Mouse (Mus musculus) central nervous system, embryonic 18 days (tissue): Measurements from ENCODE around the gene Fam205a1. TPM values are rescaled to one million over a fixed set of nuclear protein-coding genes. Genes with fewer than 3 reads are reported as not detected.

Experiments used
- polyA plus RNA-seq: library from polyadenylated mRNA; depleted of rRNA; stranded (reverse); fragments of >200 nt; gene quantifications from 2 replicates; pipeline ENCODE4 v1.2.3, GENCODE M21; 2012; rRNA removed

Gene Fam205a1
- 0.01 and 0.03 TPM in 2 replicates for polyA plus RNA-seq

DNA sequence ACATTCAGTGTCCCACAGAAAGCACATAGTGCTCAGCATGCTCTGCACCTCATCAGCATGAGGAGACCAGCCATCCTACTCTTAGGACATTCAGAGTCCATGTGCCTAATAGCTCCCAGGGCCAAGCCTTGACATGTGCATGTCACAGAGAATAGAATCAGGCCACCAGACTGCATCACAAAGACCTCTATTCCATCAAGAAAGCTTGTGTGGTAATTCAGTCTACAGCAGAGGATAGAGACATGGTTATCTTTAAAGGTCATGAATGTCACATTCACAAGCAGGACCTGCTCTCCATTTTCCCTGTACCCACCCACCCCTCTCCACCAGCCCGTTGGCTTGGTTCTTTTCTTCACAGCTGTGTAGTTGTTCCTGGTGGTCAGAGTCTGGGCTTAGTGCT is at the start of gene Fam205a1:
Gene Fam205a1 (minus strand): TSS at position 101 of the 400 bp plus-strand sequence.

DNA sequence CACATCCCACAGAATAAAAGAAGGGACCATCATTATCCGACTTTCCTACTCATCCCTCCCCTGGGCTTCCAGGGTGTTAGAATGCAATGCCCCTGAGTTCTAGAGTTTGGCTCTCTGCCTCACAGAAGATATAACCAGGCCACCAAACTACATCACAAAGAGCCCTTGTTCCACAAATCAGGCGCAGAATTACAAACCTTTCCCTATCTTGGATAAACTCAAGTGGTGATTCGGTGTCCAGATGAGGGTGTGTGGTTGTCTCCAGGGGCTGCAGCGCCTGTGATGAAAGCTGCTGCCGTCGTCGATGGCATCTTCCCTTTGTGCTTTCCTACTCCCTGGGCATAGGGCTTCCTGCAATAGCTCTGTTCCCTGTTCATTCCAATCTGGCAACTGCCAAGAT is 20.4 kb upstream of the Fam205a1 start, which contains the start of gene Fam205c:
Gene Fam205c (minus strand): TSS at position 101 of the 400 bp plus-strand sequence.

DNA sequence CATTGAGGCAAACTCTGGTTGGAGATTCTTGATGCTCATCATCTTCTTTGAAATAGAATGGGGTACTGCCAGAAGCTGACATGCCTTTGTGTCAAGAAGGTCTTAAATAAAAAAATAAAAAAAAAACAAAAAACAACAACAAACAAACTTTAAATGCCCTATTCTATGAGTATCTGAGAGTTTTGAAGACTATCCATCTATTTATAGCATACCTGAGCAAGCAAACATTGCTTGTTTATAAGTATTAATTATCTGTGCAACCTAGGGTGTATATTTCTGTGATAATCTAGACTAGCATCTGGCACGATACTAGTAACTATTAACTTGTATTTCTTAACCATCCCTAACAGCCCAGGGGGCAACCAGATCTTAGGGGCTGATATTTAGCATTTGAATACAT is 3.0 kb upstream of the Fam205a1 start, which contains the start of gene Gm12394:
Gene Gm12394 (minus strand): TSS at position 101 of the 400 bp plus-strand sequence.

Other genes with a start within 250 kb of the Fam205a1 start
- not detected in 2 replicates for gene Gm10591, start 241.7 kb downstream of the Fam205a1 start, polyA plus RNA-seq
- 0.24 TPM in 1 of 2 replicates, not detected in the other for gene Gm2564, start 224.2 kb downstream of the Fam205a1 start, polyA plus RNA-seq
- 1.7 and 3.6 TPM in 2 replicates for gene Ccl27b, start 198.6 kb downstream of the Fam205a1 start, polyA plus RNA-seq
- 0.05 and 0.11 TPM in 2 replicates for gene Il11ra2, start 192.0 kb downstream of the Fam205a1 start, polyA plus RNA-seq
- 0.17 and 0.22 TPM in 2 replicates for gene 4930578G10Rik, start 118.3 kb downstream of the Fam205a1 start, polyA plus RNA-seq
- 0.19 and 0.23 TPM in 2 replicates for gene Ccl19, start 97.3 kb downstream of the Fam205a1 start, polyA plus RNA-seq
- 0.40 and 0.76 TPM in 2 replicates for gene Ccl21a, start 79.9 kb downstream of the Fam205a1 start, polyA plus RNA-seq
- 0.12 TPM in 2 replicates for gene Gm12394, start 2.9 kb upstream of the Fam205a1 start, polyA plus RNA-seq
- gene Fam205c, start 20.3 kb upstream of the Fam205a1 start, polyA plus RNA-seq = not detected in 2 replicates
- 83.6 and 94.1 TPM in 2 replicates for gene Phf24, start 62.8 kb upstream of the Fam205a1 start, polyA plus RNA-seq
- 73.4 and 84.6 TPM in 2 replicates for gene Dnajb5, start 95.9 kb upstream of the Fam205a1 start, polyA plus RNA-seq
- gene 1700022I11Rik, start 115.7 kb upstream of the Fam205a1 start, polyA plus RNA-seq = 0.19 and 0.23 TPM in 2 replicates
- gene Vcp, start 146.6 kb upstream of the Fam205a1 start, polyA plus RNA-seq = 242 and 246 TPM in 2 replicates
- 45.5 and 47.3 TPM in 2 replicates for gene Fancg, start 156.6 kb upstream of the Fam205a1 start, polyA plus RNA-seq
- 23.3 and 27.1 TPM in 2 replicates for gene Pigo, start 171.9 kb upstream of the Fam205a1 start, polyA plus RNA-seq
- gene Stoml2, start 177.8 kb upstream of the Fam205a1 start, polyA plus RNA-seq = 121 and 135 TPM in 2 replicates
- 34.5 and 42.5 TPM in 2 replicates for gene Fam214b, start 192.3 kb upstream of the Fam205a1 start, polyA plus RNA-seq
- 59.2 and 60.2 TPM in 2 replicates for gene Unc13b, start 205.1 kb upstream of the Fam205a1 start, polyA plus RNA-seq